Mouse (Mus musculus) cortical plate, adult 2 months (tissue): ENCODE data around the gene Lhx1.

Experiments
- CTCF ChIP-seq: fragments of 200-500 bp; IDR thresholded peaks from 2 replicates; pipeline ENCODE4 v1.5.1; 2011; ENCODE audit warnings: mild to moderate bottlenecking, control low read depth, low read length; ENCODE audit not compliant: insufficient read depth; ENCODE audit errors: extremely low read depth
- POLR2A ChIP-seq: fragments of 200-500 bp; IDR thresholded peaks from 2 replicates; pipeline ENCODE4 v1.6.1; 2011; ENCODE audit warnings: mild to moderate bottlenecking, low read length, control low read depth; ENCODE audit not compliant: insufficient read depth; ENCODE audit errors: extremely low read depth

DNA sequence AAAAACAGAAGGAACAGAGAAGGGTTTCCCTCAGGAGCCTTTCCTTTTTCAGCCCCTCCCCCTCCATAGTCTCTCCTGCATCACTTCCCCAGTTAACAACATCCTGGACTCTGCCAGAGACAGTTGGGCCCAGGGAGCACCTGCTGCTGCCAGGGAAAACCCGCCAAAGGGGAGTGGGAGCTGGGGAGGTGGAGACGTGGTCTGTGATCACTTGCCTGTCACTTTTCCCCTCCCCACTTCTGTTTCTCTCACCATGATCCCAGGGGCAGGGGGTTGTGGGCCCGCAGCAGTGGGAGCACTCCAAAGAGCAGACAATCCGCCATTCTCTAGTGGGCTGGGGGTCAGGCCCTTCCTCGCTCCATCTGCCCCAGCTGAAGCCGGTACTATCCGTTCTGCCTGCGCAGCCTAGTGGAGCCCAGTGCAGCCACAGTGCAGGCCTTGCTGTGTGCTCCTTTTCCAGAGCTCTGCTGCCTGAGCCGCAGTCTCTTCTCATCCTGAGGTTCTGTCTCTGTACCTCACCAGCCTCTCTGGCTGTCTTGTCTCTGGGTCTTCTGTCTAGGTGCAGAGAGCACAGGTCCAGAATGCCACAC, 37.5 kb upstream of the Lhx1 start:
- TF ChIP-seq CTCF = no peak
- TF ChIP-seq POLR2A = no peak
